Mouse (Mus musculus) kidney, adult 18-20 months (tissue): ENCODE measurements around the gene Tor1b.

Source experiments
- DNase-seq: peaks from one replicate; pipeline ENCODE4 v3.0.0; 2021

Tor1b gene

GRCm38 (mm10) chr2:30995432-30995996, 42.8 kb downstream of the Tor1b start:
- DNase-seq, result peak; percentile 53

- no peak for DNase-seq
These were observed 45.9 kb downstream of the Tor1b start for GRCm38 (mm10) chr2:30998443-30999260.

- no peak for DNase-seq
These were observed 50.1 kb downstream of the Tor1b start for GRCm38 (mm10) chr2:31002857-31003256.

DNA sequence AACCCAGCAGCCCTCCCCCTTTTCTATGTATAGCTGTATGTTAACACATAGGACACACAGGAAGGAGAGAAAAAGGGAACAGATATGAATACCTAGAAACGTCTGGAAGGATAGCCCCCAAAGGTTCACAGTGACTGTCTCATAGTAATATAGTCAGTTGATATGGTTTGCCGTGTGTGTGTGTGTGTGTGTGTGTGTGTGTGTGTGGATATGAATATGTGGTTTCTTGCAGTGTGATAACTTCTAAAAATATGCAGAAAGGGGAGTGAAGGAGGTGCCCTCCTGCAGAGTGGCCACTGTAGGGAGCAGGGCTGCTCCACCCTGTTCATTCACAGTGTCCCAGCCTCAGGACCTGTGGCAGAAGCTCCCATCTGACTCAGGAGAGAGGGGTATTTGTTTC, 52.7 kb downstream of the Tor1b start:
- DNase-seq, result no peak

GRCm38 (mm10) chr2:31006434-31006833, 53.7 kb downstream of the Tor1b start:
- DNase-seq, result no peak

DNA sequence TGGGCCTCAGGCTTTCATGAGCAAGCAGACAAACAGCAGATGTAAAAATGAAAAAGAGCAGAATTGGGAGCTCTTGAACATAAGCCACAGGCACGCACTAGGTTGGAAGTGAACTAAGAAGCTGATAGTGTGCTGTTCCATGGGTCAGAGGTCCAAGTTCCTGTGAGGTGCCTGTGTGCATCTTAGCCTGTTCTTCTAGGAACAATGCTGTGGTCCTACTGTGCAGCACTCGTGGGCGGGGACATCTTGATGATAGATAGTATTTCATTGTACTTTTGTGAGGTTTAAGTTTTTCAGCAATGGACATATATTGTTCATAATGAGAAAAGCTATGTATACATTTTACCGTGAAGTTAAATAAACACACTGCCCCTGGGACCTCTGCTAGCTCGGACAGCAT, 54.4 kb downstream of the Tor1b start:
- DNase-seq, result no peak
